Mouse (Mus musculus) MEL (cell line): Measurements from ENCODE around the gene Kcnh4. TPM values are rescaled to one million over a fixed set of nuclear protein-coding genes. Genes with fewer than 3 reads are reported as not detected.

Source experiments
- DNase-seq: peaks from one replicate; pipeline ENCODE4 v3.0.0; 2011; ENCODE audit warnings: low read depth, low spot score
- H3K27ac ChIP-seq: 2 replicates; pipeline ENCODE4 v1.5.1; 2012; ENCODE audit warnings: low read depth, mild to moderate bottlenecking, control low read depth, low read length, moderate library complexity; ENCODE audit not compliant: control insufficient read depth
- H3K27me3 ChIP-seq, 2 experiments: fragments of 150-350 bp in 1 of 2; sonication (generic) in 1 of 2; 2 replicates each; pipeline ENCODE4 v1.6.1; 2012; ENCODE audit warnings: low read length in 2 of 2, mild to moderate bottlenecking in 2 of 2, improper control_type of control experiment in 1 of 2, moderate library complexity in 1 of 2; ENCODE audit not compliant: insufficient read depth in 2 of 2, control insufficient read depth in 1 of 2
- H3K36me3 ChIP-seq, 2 experiments: 2 replicates each; pipeline ENCODE4 v1.6.1; 2012 to 2014; ENCODE audit warnings: low read length in 2 of 2, improper control_type of control experiment in 1 of 2, inconsistent platforms in 1 of 2, mild to moderate bottlenecking in 1 of 2; ENCODE audit not compliant: insufficient read depth in 2 of 2, control insufficient read depth in 1 of 2
- H3K4me1 ChIP-seq, 2 experiments: fragments of 150-350 bp in 1 of 2; sonication (generic) in 1 of 2; 2 replicates each; pipeline ENCODE4 v1.6.1; 2012; ENCODE audit warnings: low read length in 2 of 2, improper control_type of control experiment in 1 of 2, mild to moderate bottlenecking in 1 of 2; ENCODE audit not compliant: insufficient read depth in 2 of 2, control insufficient read depth in 1 of 2
- H3K4me3 ChIP-seq, 2 experiments: fragments of 150-350 bp in 1 of 2; sonication (generic) in 1 of 2; 2 replicates each; pipeline ENCODE4 v1.5.1; 2012; ENCODE audit warnings: low read depth in 2 of 2, low read length in 2 of 2, mild to moderate bottlenecking in 2 of 2, moderate library complexity in 2 of 2, control low read depth in 1 of 2, improper control_type of control experiment in 1 of 2; ENCODE audit not compliant: control insufficient read depth in 1 of 2, insufficient read depth in 1 of 2
- H3K79me2 ChIP-seq: 2 replicates; pipeline ENCODE4 v1.6.1; 2012; ENCODE audit warnings: mild to moderate bottlenecking, low read length, moderate library complexity; ENCODE audit not compliant: control insufficient read depth, poor library complexity, insufficient read depth
- H3K9ac ChIP-seq: 2 replicates; pipeline ENCODE4 v1.6.1; 2012; ENCODE audit warnings: low read depth, mild to moderate bottlenecking, control low read depth, low read length, moderate library complexity; ENCODE audit not compliant: control insufficient read depth, poor library complexity, severe bottlenecking
- H3K9me3 ChIP-seq: fragments of 150-350 bp; sonication (generic); replicated peaks from 2 replicates; pipeline ENCODE4 v1.6.1; 2012; ENCODE audit warnings: mild to moderate bottlenecking, low read length, improper control_type of control experiment, moderate library complexity; ENCODE audit not compliant: insufficient read depth
- CHD2 ChIP-seq: IDR thresholded peaks from 2 replicates; pipeline ENCODE4 v1.6.1; 2011; ENCODE audit warnings: low read length, improper control_type of control experiment
- ELF1 ChIP-seq: IDR thresholded peaks from 2 replicates; pipeline ENCODE4 v1.6.1; 2014; ENCODE audit warnings: low read depth, mild to moderate bottlenecking, inconsistent platforms, low read length, improper control_type of control experiment, moderate library complexity
- EP300 ChIP-seq, 2 experiments: IDR thresholded peaks; 2 replicates each; pipeline ENCODE4 v1.6.1; 2011; ENCODE audit warnings: improper control_type of control experiment in 2 of 2, low read length in 2 of 2, low read depth in 1 of 2, mild to moderate bottlenecking in 1 of 2
- GABPA ChIP-seq: IDR thresholded peaks from 2 replicates; pipeline ENCODE4 v1.6.1; 2012; ENCODE audit warnings: low read depth, mild to moderate bottlenecking, inconsistent platforms, low read length, improper control_type of control experiment, moderate library complexity
- HCFC1 ChIP-seq: IDR thresholded peaks from 2 replicates; pipeline ENCODE4 v1.6.1; 2012; ENCODE audit warnings: low read depth, mild to moderate bottlenecking, inconsistent platforms, low read length, improper control_type of control experiment, moderate library complexity
- MAFK ChIP-seq: IDR thresholded peaks from 2 replicates; pipeline ENCODE4 v1.6.1; 2011; ENCODE audit warnings: low read depth, mild to moderate bottlenecking, low read length, improper control_type of control experiment, borderline replicate concordance
- MAZ ChIP-seq: IDR thresholded peaks from 2 replicates; pipeline ENCODE4 v1.6.1; 2012; ENCODE audit warnings: low read depth, mild to moderate bottlenecking, inconsistent platforms, low read length, improper control_type of control experiment
- MEF2A ChIP-seq: IDR thresholded peaks from 2 replicates; pipeline ENCODE4 v1.6.1; 2014; ENCODE audit warnings: low read depth, mild to moderate bottlenecking, inconsistent platforms, low read length, improper control_type of control experiment; ENCODE audit not compliant: poor library complexity, insufficient replicate concordance, severe bottlenecking; ENCODE audit errors: extremely low read depth
- NELFE ChIP-seq: IDR thresholded peaks from 2 replicates; pipeline ENCODE4 v1.6.1; 2011; ENCODE audit warnings: low read depth, low read length, improper control_type of control experiment
- RAD21 ChIP-seq: IDR thresholded peaks from 2 replicates; pipeline ENCODE4 v1.6.1; 2011; ENCODE audit warnings: mild to moderate bottlenecking, low read depth, low read length, improper control_type of control experiment
- RCOR1 ChIP-seq: IDR thresholded peaks from 2 replicates; pipeline ENCODE4 v1.6.1; 2012; ENCODE audit warnings: low read depth, mild to moderate bottlenecking, inconsistent platforms, low read length, improper control_type of control experiment
- TBP ChIP-seq: IDR thresholded peaks from 2 replicates; pipeline ENCODE4 v1.8.0; 2011; ENCODE audit warnings: low read depth, low read length, improper control_type of control experiment
- USF2 ChIP-seq, 2 experiments: IDR thresholded peaks; 2 replicates each; pipeline ENCODE4 v1.6.1; 2011 to 2012; ENCODE audit warnings: improper control_type of control experiment in 2 of 2, low read length in 2 of 2, borderline replicate concordance in 1 of 2, inconsistent platforms in 1 of 2, low read depth in 1 of 2, mild to moderate bottlenecking in 1 of 2; ENCODE audit not compliant: insufficient read depth in 1 of 2
- ZC3H11A ChIP-seq: IDR thresholded peaks from 2 replicates; pipeline ENCODE4 v1.6.1; 2012; ENCODE audit warnings: low read depth, mild to moderate bottlenecking, inconsistent platforms, low read length, improper control_type of control experiment
- ZNF384 ChIP-seq: IDR thresholded peaks from 2 replicates; pipeline ENCODE4 v1.6.1; 2012; ENCODE audit warnings: low read depth, mild to moderate bottlenecking, inconsistent platforms, low read length, improper control_type of control experiment
- polyA plus RNA-seq, 2 experiments: library from polyadenylated mRNA; stranded (reverse) in 1 of 2; unstranded in 1 of 2; fragments of >175 nt in 1 of 2; fragments of >200 nt in 1 of 2; gene quantifications; 2 replicates each; pipeline versions ENCODE4 v1.2.1 to v1.2.4; 2012; ENCODE audit warnings: low replicate concordance in 2 of 2, low read depth in 1 of 2; ENCODE audit not compliant: insufficient read length in 2 of 2, insufficient read depth in 1 of 2, missing spikeins in 1 of 2
- total RNA-seq: library from RNA; depleted of rRNA; stranded (reverse); fragments of 300-350 nt; gene quantifications from 2 replicates; pipeline ENCODE4 v1.2.3, GENCODE M21; 2012

The Kcnh4 gene
- total and polyA plus RNA-seq, 3 experiments: 0.04 to 0.08 TPM; not detected in 1

DNA sequence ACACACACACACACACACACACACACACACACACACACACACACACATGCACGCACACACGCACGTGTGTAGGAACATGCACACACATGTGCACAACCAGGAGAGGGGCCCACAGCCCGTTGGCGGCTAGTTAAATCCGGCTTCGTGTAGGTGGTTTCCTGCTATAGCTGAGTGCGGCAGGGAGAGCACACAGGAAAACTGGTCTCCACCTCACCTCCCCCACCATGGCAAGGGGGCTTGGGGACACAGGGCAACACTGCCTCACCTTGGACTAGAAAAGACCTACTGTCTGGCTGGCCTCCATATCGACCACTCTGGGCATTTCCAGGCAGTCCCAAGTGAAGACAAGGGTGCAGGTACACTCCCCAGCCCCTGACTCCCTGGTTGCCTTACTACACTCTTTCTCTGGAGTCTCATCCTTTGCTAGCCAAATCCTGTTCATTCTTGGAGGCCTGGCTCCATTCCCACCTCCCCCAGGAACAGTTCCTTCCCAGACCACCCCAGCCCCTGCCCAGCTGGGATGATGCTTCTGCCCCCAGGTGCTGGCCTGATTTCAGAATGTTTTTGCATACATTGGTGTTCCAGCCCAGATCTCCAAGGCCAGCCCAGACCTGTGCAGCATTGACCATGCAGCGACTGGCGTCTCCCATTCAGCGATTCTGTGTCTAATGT lies 5.6 kb downstream of the Kcnh4 start:
- Histone ChIP-seq H3K9ac (no peak overlapping the region), H3K27me3 (no peaks in the 10 kb centered on the region), H3K79me2 (no peaks in the 10 kb centered on the region), H3K9me3 (no peaks in the 10 kb centered on the region), H3K4me1 (no peaks in the 10 kb centered on the region), H3K4me3 (no peak overlapping the region), H3K36me3 (no peaks in the 10 kb centered on the region), H3K27ac (no peak overlapping the region)
- no peak for TF ChIP-seq ZC3H11A
- no peak for TF ChIP-seq NELFE
- DNase-seq: no peak

GRCm38 (mm10) chr11:100752294-100752693 lies 7.4 kb downstream of the Kcnh4 start:
- no peak for DNase-seq
- H3K4me3 ChIP-seq: no peak overlapping the region
- TF ChIP-seq ZNF384 (no peak), MAZ (no peak), GABPA (no peak), RCOR1 (no peak), MAFK (no peak), TBP (no peak), CHD2 (no peak), ELF1 (no peak), HCFC1 (no peak), MEF2A (no peak), RAD21 (no peak), USF2 (IDR thresholded peaks at IDR 0.05; ENCODE audit: borderline replicate concordance in 1 of 2, insufficient read depth in 1 of 2, low read depth in 1 of 2, low read length in 2 of 2) (no peak), EP300 (IDR thresholded peaks at IDR 0.05; ENCODE audit: low read depth in 1 of 2, low read length in 2 of 2) (no peak)
- H3K9me3 ChIP-seq: no peaks in the 10 kb centered on the region
- H3K79me2 ChIP-seq: no peaks in the 10 kb centered on the region
- H3K9ac ChIP-seq: no peak overlapping the region
- 0 out of 4 replicates have a peak, but pooled peaks cover 0 to 5% of the 10 kb centered on the region in 2 experiments for H3K36me3 ChIP-seq
- H3K4me1 ChIP-seq: peaks cover 3 to 9% of the 10 kb centered on the region in 2 experiments; a peak in 3 of 4 replicates
- no peaks in the 10 kb centered on the region for H3K27me3 ChIP-seq
- H3K27ac ChIP-seq: no peak overlapping the region
